8 mouse cellular contexts compared by ENCODE assay signal in the genomic region with DNA sequence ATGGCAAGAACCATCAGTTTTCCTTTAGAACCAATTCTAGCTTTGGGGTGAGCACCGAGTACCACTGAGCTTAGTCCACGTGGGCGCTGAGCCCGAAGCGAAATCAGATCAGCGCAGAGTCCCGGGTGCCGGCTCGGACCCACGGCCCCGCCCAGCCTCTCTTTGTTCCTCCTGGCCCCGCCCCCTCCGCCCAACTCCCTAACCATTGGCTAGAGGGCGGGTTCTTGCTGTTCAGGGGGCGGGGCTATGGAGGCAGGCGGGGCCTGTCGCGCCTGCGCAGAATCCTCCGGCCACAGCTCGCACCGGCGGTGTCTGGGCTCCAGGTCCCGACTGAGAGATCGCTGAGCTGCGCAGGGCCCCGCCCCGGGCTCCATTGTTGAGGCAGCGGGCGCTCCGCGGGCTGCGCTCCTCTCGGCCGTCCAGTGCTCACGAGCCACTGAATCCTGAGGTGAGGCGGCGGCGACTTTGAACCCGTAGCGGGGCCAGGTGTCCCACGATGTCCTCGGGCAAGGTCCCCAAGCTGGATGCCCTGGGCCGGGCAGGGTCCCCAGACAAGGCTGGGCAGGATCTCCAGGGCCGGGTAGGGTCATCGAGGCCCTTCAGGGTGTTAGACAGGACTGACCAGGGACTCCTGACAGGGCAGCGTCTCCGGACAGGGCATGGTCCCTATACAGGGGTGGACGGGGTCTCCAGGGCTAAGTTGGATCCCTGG. TPM values are rescaled to one million over a fixed set of nuclear protein-coding genes. Genes with fewer than 3 reads are reported as not detected.
DNase-seq lines count a peak whose midpoint lies in the region; ATAC-seq and TF ChIP-seq lines count a peak whose summit lies in the region.

Gene Afap1 (plus strand): TSS at position 227 of the 712 bp plus-strand sequence.

- no peak for TF ChIP-seq CTCF in C2C12 (IDR thresholded peaks at IDR 0.05; ENCODE audit: control insufficient read depth, insufficient read depth, insufficient read length)

- peak within 1 kb of the TSS; percentile 92 for H3K4me2 ChIP-seq in heart, embryonic 12.5 days
- H3K4me2 ChIP-seq in kidney, embryonic 16.5 days (replicated peaks; ENCODE audit: low read depth, low read length), result peak within 1 kb of the TSS; percentile 92

- H3K27ac ChIP-seq in brown adipose tissue, adult 24 weeks (replicated peaks; ENCODE audit: low read depth, low read length), result peak within 1 kb of the TSS; percentile 85
- H3K27ac ChIP-seq in heart, embryonic 12.5 days (ENCODE audit: poor library complexity, severe bottlenecking), result peak within 1 kb of the TSS; percentile 84
- H3K27ac ChIP-seq in kidney, embryonic 16.5 days (ENCODE audit: low read length), result peak within 1 kb of the TSS; percentile 87

- H3K79me3 ChIP-seq in C2C12 (ENCODE audit: low read depth), result peaks cover 48% of the 10 kb centered on the region

- under 1% methylated on average over 49 of the region's 49 CpGs for WGBS in heart, embryonic 12.5 days
- WGBS in kidney, embryonic 16.5 days, result 0% methylated on average over 48 of the region's 49 CpGs

- H3ac ChIP-seq in C2C12 (ENCODE audit: control insufficient read depth, insufficient read length, low read depth), result peak within 1 kb of the TSS; percentile 91

- peak within 1 kb of the TSS; percentile 98 for H3K9ac ChIP-seq in heart, embryonic 12.5 days
- peak within 1 kb of the TSS; percentile 78 for H3K9ac ChIP-seq in kidney, embryonic 16.5 days (replicated peaks; ENCODE audit: low read length)

- no peaks in the 10 kb centered on the region for H3K9me3 ChIP-seq in heart, embryonic 12.5 days (replicated peaks)
- no peaks in the 10 kb centered on the region for H3K9me3 ChIP-seq in kidney, embryonic 16.5 days (ENCODE audit: low read length)

- peak; percentile 55; the same call in 1 of the 2 replicates for ATAC-seq in erythroid progenitor cell, adult 5-6 weeks (replicated peaks; ENCODE audit: low FRiP score, poor library complexity, severe bottlenecking)
- peak; percentile 92 for ATAC-seq in heart, embryonic 12.5 days (ENCODE audit: insufficient number of reproducible peaks, low FRiP score)
- ATAC-seq in kidney, embryonic 16.5 days (ENCODE audit: low FRiP score, low TSS enrichment), result peak; percentile 94

- peaks cover 3% of the 10 kb centered on the region for H3K36me3 ChIP-seq in C2C12 (ENCODE audit: control insufficient read depth, insufficient read depth)
- H3K36me3 ChIP-seq in heart, embryonic 12.5 days, result peaks cover 6% of the 10 kb centered on the region; the same call in 1 of the 2 replicates
- H3K36me3 ChIP-seq in kidney, embryonic 16.5 days (ENCODE audit: insufficient read depth, low read length), result no peaks in the 10 kb centered on the region

- DNase-seq in liver, result peak; percentile 94
- peak; percentile 92 to 95 for DNase-seq in monocyte, adult 2 months (ENCODE audit: low read depth in 1 of 2, low spot score in 2 of 2)
- DNase-seq in spleen, postnatal 14 days (ENCODE audit: low spot score in 2 of 2), result peak; percentile 92 to 95

- peaks cover 50% of the 10 kb centered on the region for H3K79me2 ChIP-seq in C2C12 (ENCODE audit: control insufficient read depth, insufficient read depth)

- H3K27me3 ChIP-seq in C2C12 (ENCODE audit: control insufficient read depth, insufficient read depth, insufficient read length), result no peaks in the 10 kb centered on the region
- no peaks in the 10 kb centered on the region for H3K27me3 ChIP-seq in heart, embryonic 12.5 days (replicated peaks)
- H3K27me3 ChIP-seq in kidney, embryonic 16.5 days (ENCODE audit: insufficient read depth, low read length), result no peaks in the 10 kb centered on the region

- H3K4me1 ChIP-seq in brown adipose tissue, adult 24 weeks (ENCODE audit: control insufficient read depth, insufficient read depth, insufficient read length, low read length), result peaks cover 17% of the 10 kb centered on the region
- peaks cover 32% of the 10 kb centered on the region for H3K4me1 ChIP-seq in heart, embryonic 12.5 days (replicated peaks)
- H3K4me1 ChIP-seq in kidney, embryonic 16.5 days (ENCODE audit: insufficient read depth, low read length), result peaks cover 43% of the 10 kb centered on the region

- H3K4me3 ChIP-seq in C2C12 (ENCODE audit: insufficient read depth, poor library complexity, severe bottlenecking), result peak within 1 kb of the TSS; percentile 82
- peak within 1 kb of the TSS; percentile 90 for H3K4me3 ChIP-seq in brown adipose tissue, adult 24 weeks (ENCODE audit: insufficient read depth, low read depth, low read length)
- peak within 1 kb of the TSS; percentile 90 for H3K4me3 ChIP-seq in heart, embryonic 12.5 days
- peak within 1 kb of the TSS; percentile 79 for H3K4me3 ChIP-seq in kidney, embryonic 16.5 days (ENCODE audit: low read length)

TF ChIP-seq in C2C12, 6 proteins besides CTCF, POLR2A, EP300 and RAD21:
- TF ChIP-seq MYOG (IDR thresholded peaks at IDR 0.05; ENCODE audit: control insufficient read depth, extremely low read depth, insufficient read length) (no peak), USF1 (IDR thresholded peaks at IDR 0.05; ENCODE audit: low read depth) (peak; percentile 40), MYOD1 (IDR thresholded peaks at IDR 0.05; ENCODE audit: control insufficient read depth, insufficient read length, low read depth) (no peak), FOSL1 (IDR thresholded peaks at IDR 0.05; ENCODE audit: insufficient read depth, low read length, poor library complexity, severe bottlenecking) (no peak), MAX (IDR thresholded peaks at IDR 0.05) (peak; percentile 71), CEBPB (IDR thresholded peaks at IDR 0.05; ENCODE audit: low read depth) (no peak)
TF ChIP-seq in C2C12: peak in this region for 2.

RNA-seq across cellular contexts. Expression of gene Afap1, which starts in this region (rescaled TPM):
- polyA plus RNA-seq in C2C12 (2012; fragmentation: generic; extraction: Trizol), result 9.5 TPM
- 19.0 and 19.3 TPM in 2 replicates for polyA plus RNA-seq in brown adipose tissue, adult 24 weeks (2012; ENCODE audit: insufficient read depth, insufficient read length, missing spikeins)
- total RNA-seq in erythroid progenitor cell, adult 5-6 weeks (2015; ENCODE audit: low replicate concordance), result 1.3 and 2.9 TPM in 2 replicates
- total RNA-seq in erythroid progenitor cell, adult 5-6 weeks (2017; ENCODE audit: low replicate concordance), result 0.90 and 1.9 TPM in 2 replicates
- polyA plus RNA-seq in heart, embryonic 12.5 days (2016; fragmentation: Nextera tagmentation; extraction: Ambion mirVana), result 30.5 and 33.1 TPM in 2 replicates
- polyA plus RNA-seq in kidney, embryonic 16.5 days (2015; fragmentation: Nextera tagmentation; extraction: Ambion mirVana), result 22.8 and 28.1 TPM in 2 replicates

Comparison
In these comparisons a context has a peak if more than half of its experiments do, and no peak if none do; other contexts are left out.
1. Peak in every context shown above with its lines: DNase-seq, ATAC-seq, H3K4me3 ChIP-seq and H3K27ac ChIP-seq.